Mouse (Mus musculus) liver, adult 10 weeks (tissue): ENCODE data around the gene Eepd1. TPM values are rescaled to one million over a fixed set of nuclear protein-coding genes. Genes with fewer than 3 reads are reported as not detected.

Experiments
- polyA plus RNA-seq: library from polyadenylated mRNA; stranded (reverse); fragments of 350-450 nt; fragmentation: Illumina TruSeq; extraction: RNeasy Lipid Tissue Mini Kit (QIAGEN cat#74804); gene quantifications from one replicate; pipeline ENCODE4 v1.2.3, GENCODE M21; 2014; ENCODE audit warnings: low read depth, low replicate concordance

The Eepd1 gene
- 5.1 TPM for polyA plus RNA-seq

GRCm38 (mm10) chr9:25481344-25482095 lies at the start of gene Eepd1:
Eepd1 (plus strand) TSS chr9:25481547.

Other genes starting within 250 kb of the Eepd1 start
- 158 TPM for gene Sept7, start 229.1 kb upstream of the Eepd1 start, polyA plus RNA-seq